Mouse (Mus musculus) liver, embryonic 16.5 days (tissue): ENCODE data around the gene 1700061G19Rik. TPM values are rescaled to one million over a fixed set of nuclear protein-coding genes. Genes with fewer than 3 reads are reported as not detected.
A peak's percentile ranks its signal among the peaks of the same experiment; 100 is the strongest.

Source experiments
- ATAC-seq: fragments of 200-750 bp; cut with Nextera tagmentation; 2 replicates; pipeline ENCODE4 v1.8.0; 2017; ENCODE audit warnings: low read depth, mild to moderate bottlenecking, moderate number of reproducible peaks, moderate library complexity
- H3K27ac ChIP-seq: fragments of 300-500 bp; sonication (generic); 2 replicates; pipeline ENCODE4 v1.5.1; 2014; ENCODE audit warnings: mild to moderate bottlenecking, low read length
- H3K27me3 ChIP-seq: fragments of 300-500 bp; sonication (generic); 2 replicates; pipeline ENCODE4 v1.6.1; 2014; ENCODE audit warnings: low read depth, low read length, mixed read lengths; ENCODE audit not compliant: control insufficient read depth, insufficient read depth
- H3K36me3 ChIP-seq: fragments of 300-500 bp; sonication (generic); 2 replicates; pipeline ENCODE4 v1.6.1; 2014; ENCODE audit warnings: mild to moderate bottlenecking; ENCODE audit not compliant: control insufficient read depth, insufficient read depth
- H3K4me1 ChIP-seq: fragments of 300-500 bp; sonication (generic); 2 replicates; pipeline ENCODE4 v1.6.1; 2014; ENCODE audit warnings: low read depth, low read length, mixed read lengths; ENCODE audit not compliant: control insufficient read depth
- H3K4me2 ChIP-seq: fragments of 300-500 bp; sonication (generic); 2 replicates; pipeline ENCODE4 v1.6.1; 2014; ENCODE audit warnings: low read depth, low read length, mixed read lengths
- H3K4me3 ChIP-seq: fragments of 300-500 bp; sonication (generic); 2 replicates; pipeline ENCODE4 v1.5.1; 2014; ENCODE audit warnings: low read depth, mild to moderate bottlenecking, low read length
- H3K9ac ChIP-seq: fragments of 300-500 bp; sonication (generic); 2 replicates; pipeline ENCODE4 v1.6.1; 2014; ENCODE audit warnings: low read depth, low read length
- H3K9me3 ChIP-seq: fragments of 300-500 bp; sonication (generic); replicated peaks from 2 replicates; pipeline ENCODE4 v1.6.1; 2016; ENCODE audit warnings: low read length; ENCODE audit not compliant: control insufficient read depth
- WGBS: fragments of 180-500 bp; shearing (Covaris S2); extraction: QIAGEN DNeasy Blood & Tissue Kit; methylation state at CpG from one replicate; pipeline ENCODE4 v1.1.7; 2014; ENCODE audit not compliant: insufficient replicate concordance; 5-methylcytosine and 5-hydroxymethylcytosine counted together
- polyA plus RNA-seq: library from polyadenylated mRNA; unstranded; fragments of >200 nt; fragmentation: Nextera tagmentation; extraction: Ambion mirVana; gene quantifications from 2 replicates; pipeline ENCODE4 v1.2.1, GENCODE M21; 2015

1700061G19Rik gene
- polyA plus RNA-seq, 1 experiment from 2014 or later = 0.02 TPM

DNA sequence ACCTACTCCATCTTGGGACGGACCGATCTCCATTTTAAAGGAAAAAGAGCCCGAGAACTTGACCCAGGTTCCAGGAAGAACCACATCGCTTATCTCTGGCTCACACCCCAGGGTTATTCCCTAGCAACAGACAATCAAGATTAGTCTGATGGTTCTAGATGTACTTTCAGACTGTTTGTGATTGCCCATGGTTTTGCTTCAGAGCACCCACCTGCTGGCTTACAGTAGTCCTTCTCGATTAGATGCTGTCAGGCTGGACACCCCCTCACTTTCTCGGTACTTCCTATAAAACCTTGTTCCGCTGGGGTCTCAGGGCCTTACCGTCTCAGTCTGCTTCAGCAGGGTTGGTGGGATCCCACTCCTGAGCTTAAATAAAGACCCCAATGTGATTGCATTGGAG is 38.9 kb upstream of the 1700061G19Rik start:
- peak overlapping the region; percentile 22; the same call in 1 of the 2 replicates for H3K9ac ChIP-seq
- H3K27me3 ChIP-seq = no peaks in the 10 kb centered on the region
- no peaks in the 10 kb centered on the region for H3K36me3 ChIP-seq
- H3K27ac ChIP-seq = no peak overlapping the region
- peaks cover 11% of the 10 kb centered on the region for H3K4me1 ChIP-seq
- no peaks in the 10 kb centered on the region for H3K9me3 ChIP-seq
- H3K4me2 ChIP-seq = no peak overlapping the region
- H3K4me3 ChIP-seq = no peak overlapping the region
- no peak for ATAC-seq
- WGBS = 56% methylated on average over 8 of the region's 8 CpGs

DNA sequence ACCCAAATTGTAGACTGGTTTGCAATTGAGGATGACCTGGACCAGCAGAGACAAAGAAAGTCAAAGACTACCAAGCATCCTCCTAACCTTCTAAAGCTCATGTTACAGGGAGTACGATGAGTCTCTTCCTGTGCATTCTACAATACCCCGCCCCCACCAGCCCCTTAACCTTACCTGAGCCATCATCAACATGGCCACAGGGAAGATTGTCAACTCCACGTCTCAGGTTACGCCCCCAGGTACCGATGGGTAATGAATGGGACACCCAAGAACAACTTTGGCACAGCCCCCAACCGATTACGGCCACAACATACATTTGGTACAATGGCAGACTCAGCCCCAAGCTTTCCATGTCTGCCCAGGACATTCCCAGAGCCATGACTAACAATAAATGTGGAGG is 34.8 kb upstream of the 1700061G19Rik start:
- H3K36me3 ChIP-seq = no peaks in the 10 kb centered on the region
- peaks cover 5% of the 10 kb centered on the region for H3K4me1 ChIP-seq
- H3K9me3 ChIP-seq = no peaks in the 10 kb centered on the region
- H3K27ac ChIP-seq = no peak overlapping the region
- ATAC-seq = no peak
- no peak overlapping the region for H3K4me3 ChIP-seq
- WGBS = 74% methylated on average over 7 of the region's 7 CpGs
- H3K27me3 ChIP-seq = no peaks in the 10 kb centered on the region
- H3K4me2 ChIP-seq = no peak overlapping the region
- H3K9ac ChIP-seq = no peak overlapping the region

DNA sequence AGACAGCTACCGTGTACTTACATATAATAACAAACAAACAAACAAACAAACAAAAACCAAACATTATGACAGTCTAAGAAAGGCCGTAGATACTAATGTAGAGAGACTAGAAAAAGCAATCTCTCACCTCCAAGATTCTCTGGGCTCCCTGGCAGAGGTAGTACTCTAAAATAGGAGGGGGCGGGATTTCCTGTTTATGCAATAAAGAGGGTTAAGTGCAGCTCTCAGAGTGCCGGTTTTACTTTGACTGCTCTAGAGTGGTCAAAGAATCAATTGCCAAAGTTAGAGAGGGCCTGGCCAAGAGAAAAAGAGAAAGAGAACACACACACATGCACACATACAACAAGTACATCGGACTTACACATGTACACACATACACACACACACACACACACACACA is 33.1 kb upstream of the 1700061G19Rik start:
- no peak for ATAC-seq
- Histone ChIP-seq H3K4me2 (no peak overlapping the region), H3K36me3 (no peaks in the 10 kb centered on the region), H3K27me3 (no peaks in the 10 kb centered on the region), H3K4me3 (no peak overlapping the region), H3K4me1 (no peaks in the 10 kb centered on the region), H3K9ac (no peak overlapping the region), H3K27ac (no peak overlapping the region), H3K9me3 (no peaks in the 10 kb centered on the region)
- 56% methylated on average over 5 of the region's 5 CpGs for WGBS

DNA sequence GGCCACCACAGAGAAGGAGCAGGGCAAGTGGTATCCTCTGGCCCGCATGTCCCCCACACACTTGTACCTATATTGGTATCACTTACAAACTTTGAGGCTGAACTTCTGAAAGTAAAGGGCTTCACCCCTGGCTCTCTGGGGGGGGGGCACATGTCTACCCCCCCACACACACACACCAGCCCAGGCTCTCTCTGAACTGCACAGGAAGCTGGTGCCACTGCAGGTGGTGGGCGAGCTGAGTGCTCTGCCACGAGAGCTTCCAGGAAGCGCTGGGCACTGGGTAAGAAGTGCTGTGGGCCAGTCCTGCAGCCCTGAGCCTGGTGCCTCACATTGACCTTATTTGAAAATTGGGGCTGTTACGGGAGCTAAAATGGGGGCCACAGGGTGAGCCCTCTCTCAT is 31.6 kb upstream of the 1700061G19Rik start:
- ATAC-seq = no peak
- 56% methylated on average over 5 of the region's 5 CpGs for WGBS
- H3K36me3 ChIP-seq = no peaks in the 10 kb centered on the region
- H3K4me1 ChIP-seq = no peaks in the 10 kb centered on the region
- no peaks in the 10 kb centered on the region for H3K27me3 ChIP-seq
- H3K9me3 ChIP-seq = no peaks in the 10 kb centered on the region
- H3K27ac ChIP-seq = no peak overlapping the region
- no peak overlapping the region for H3K4me2 ChIP-seq
- no peak overlapping the region for H3K4me3 ChIP-seq
- no peak overlapping the region for H3K9ac ChIP-seq

DNA sequence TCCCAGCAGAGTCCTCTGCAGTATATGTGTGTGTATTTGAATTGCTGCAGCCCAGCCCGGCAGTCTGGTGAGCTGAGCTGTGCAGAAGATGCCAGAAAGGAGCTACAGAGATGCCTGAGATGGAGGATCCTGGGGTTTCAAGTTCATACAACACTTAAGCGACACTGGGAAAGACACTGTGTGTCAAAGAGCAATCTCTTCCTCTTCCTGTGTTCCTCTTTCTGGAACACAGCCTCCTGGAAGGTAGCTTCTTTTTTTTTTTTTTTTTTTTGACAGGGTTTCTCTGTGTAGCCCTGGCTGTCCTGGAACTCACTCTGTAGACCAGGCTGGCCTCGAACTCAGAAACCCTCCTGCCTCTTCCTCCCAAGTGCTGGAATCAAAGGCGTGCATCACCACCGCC is 26.5 kb upstream of the 1700061G19Rik start:
- Histone ChIP-seq H3K9me3 (no peaks in the 10 kb centered on the region), H3K4me2 (no peak overlapping the region), H3K9ac (no peak overlapping the region), H3K27ac (no peak overlapping the region), H3K4me3 (no peak overlapping the region), H3K27me3 (no peaks in the 10 kb centered on the region), H3K4me1 (no peaks in the 10 kb centered on the region), H3K36me3 (no peaks in the 10 kb centered on the region)
- WGBS = 54% methylated on average over 5 of the region's 5 CpGs
- no peak for ATAC-seq

DNA sequence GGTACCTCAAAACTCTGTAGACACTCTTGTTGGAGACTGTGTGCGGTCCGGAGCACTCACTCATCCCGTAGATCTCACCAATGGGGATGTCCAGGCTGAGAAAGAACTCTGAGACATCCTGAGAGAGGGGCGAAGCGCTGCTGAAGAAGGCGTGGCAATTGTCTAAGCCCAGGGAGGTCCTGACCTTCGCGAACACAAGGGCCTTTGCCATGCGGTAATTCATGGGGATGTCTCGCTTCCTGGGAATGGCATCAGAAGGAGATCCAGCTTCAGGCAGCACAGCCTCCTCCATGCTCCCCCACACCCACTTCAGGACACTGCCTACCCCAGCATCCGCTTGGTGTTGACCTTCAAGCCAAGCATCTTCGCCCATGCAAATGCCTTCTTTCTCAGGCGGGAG is 25.6 kb upstream of the 1700061G19Rik start:
- no peak overlapping the region for H3K9ac ChIP-seq
- WGBS = 79% methylated on average over 13 of the region's 13 CpGs
- no peak overlapping the region for H3K27ac ChIP-seq
- H3K4me2 ChIP-seq = no peak overlapping the region
- no peaks in the 10 kb centered on the region for H3K4me1 ChIP-seq
- ATAC-seq = no peak
- no peak overlapping the region for H3K4me3 ChIP-seq
- no peaks in the 10 kb centered on the region for H3K36me3 ChIP-seq
- no peaks in the 10 kb centered on the region for H3K27me3 ChIP-seq
- no peaks in the 10 kb centered on the region for H3K9me3 ChIP-seq

DNA sequence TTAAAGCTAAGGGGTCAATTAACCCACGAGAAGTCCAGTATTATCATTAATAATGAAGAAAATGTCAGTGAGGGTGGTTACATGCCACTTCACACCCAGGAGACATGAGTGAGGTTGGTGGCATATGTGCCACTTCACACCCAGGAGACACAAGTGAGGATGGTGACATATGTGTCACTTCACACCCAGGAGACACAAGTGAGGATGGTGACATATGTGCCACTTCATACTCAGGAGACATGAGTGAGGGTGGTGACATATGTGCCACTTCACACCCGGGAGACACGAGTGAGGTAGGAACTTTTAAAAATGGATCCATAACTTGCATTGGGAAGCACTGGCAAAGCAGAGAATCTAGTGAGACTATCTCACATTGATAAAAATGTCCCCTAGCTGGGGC is 24.1 kb upstream of the 1700061G19Rik start:
- Histone ChIP-seq H3K9me3 (no peaks in the 10 kb centered on the region), H3K9ac (no peak overlapping the region), H3K27ac (no peak overlapping the region), H3K36me3 (no peaks in the 10 kb centered on the region), H3K27me3 (no peaks in the 10 kb centered on the region), H3K4me1 (no peaks in the 10 kb centered on the region), H3K4me3 (no peak overlapping the region), H3K4me2 (no peak overlapping the region)
- WGBS = 59% methylated on average over 3 of the region's 3 CpGs
- ATAC-seq = no peak

DNA sequence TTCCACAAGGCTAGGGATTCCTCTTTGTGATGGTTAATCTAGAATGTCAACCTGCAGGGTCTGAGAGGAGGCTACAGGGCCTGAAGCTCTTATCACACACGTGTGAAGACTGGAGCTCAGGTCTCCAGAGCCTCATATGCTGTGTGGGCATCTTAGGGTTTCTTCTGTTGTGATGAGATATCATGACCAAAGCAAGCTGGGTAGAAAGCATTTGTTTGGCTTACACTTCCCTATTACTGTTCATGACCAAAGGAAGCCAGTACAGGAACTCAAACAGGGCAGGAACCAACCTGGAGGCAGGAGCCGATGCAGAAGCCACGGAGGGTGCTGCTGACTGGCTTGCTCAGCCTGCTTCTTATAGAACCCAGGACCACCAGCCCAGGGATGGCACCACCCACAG is 19.9 kb upstream of the 1700061G19Rik start:
- ATAC-seq = no peak
- Histone ChIP-seq H3K4me2 (no peak overlapping the region), H3K4me1 (no peaks in the 10 kb centered on the region), H3K27me3 (no peaks in the 10 kb centered on the region), H3K9me3 (no peaks in the 10 kb centered on the region), H3K9ac (no peak overlapping the region), H3K4me3 (no peak overlapping the region), H3K36me3 (no peaks in the 10 kb centered on the region), H3K27ac (no peak overlapping the region)
- 32% methylated on average over 3 of the region's 3 CpGs for WGBS

DNA sequence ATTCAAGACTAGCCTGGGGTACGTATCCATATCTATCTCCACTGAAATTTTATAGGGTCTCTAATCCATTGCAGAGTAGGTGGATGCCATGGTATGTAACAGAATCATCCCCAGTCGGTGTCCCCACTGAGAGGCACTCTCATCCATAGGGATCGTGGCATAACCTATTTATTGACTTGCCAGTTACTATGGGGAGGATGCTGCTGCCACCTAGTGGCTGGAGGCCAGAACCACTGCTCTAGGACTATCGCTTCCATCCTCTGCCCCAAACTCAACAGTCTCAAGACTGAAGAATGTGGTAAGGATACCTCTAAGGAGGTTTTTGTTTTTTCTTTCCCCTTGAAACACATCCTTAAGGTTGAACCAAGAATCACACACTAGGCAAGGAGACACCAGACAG is 17.1 kb upstream of the 1700061G19Rik start:
- Histone ChIP-seq H3K36me3 (no peaks in the 10 kb centered on the region), H3K4me2 (no peak overlapping the region), H3K9ac (no peak overlapping the region), H3K4me1 (no peaks in the 10 kb centered on the region; the same call in 1 of the 2 replicates), H3K4me3 (no peak overlapping the region), H3K27me3 (no peaks in the 10 kb centered on the region), H3K9me3 (no peaks in the 10 kb centered on the region), H3K27ac (no peak overlapping the region)
- no peak for ATAC-seq
- WGBS = 49% methylated on average over 4 of the region's 4 CpGs

DNA sequence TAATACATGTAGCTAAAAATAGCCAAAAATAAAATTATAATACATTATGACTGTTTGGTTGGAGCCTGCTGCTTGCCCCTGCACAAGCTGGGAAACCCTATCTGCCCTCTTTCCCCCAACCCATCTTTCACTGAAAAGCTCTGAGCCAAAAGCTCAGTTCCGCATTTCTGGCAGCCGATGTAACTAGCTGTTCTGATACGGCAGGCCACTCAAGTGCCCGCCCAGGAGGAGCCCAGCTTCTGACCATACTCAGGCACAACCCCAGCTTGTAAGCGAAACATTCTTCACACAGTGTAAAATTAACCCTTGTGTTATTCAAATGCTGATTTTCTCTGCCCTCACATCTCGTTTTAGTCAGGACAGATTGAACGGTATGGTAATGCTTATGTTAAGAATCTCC is 16.4 kb upstream of the 1700061G19Rik start:
- no peak overlapping the region for H3K4me3 ChIP-seq
- no peak overlapping the region for H3K9ac ChIP-seq
- no peaks in the 10 kb centered on the region; the same call in 1 of the 2 replicates for H3K4me1 ChIP-seq
- H3K9me3 ChIP-seq = no peaks in the 10 kb centered on the region
- H3K27ac ChIP-seq = no peak overlapping the region
- no peak for ATAC-seq
- no peaks in the 10 kb centered on the region for H3K36me3 ChIP-seq
- WGBS = 39% methylated on average over 7 of the region's 7 CpGs
- H3K27me3 ChIP-seq = no peaks in the 10 kb centered on the region
- no peak overlapping the region for H3K4me2 ChIP-seq
